Mouse (Mus musculus) ES-E14 (cell line): ENCODE measurements at regions not wholly inside any gene's neighbourhood (a gene's known extent, or its start where the extent isn't known, plus 50 kb on each side); places are given as distances from the start of the nearest gene placed in this dataset.

Source experiments
- DNase-seq: peaks from one replicate; pipeline ENCODE4 v3.0.0-alpha.2; 2013; ENCODE audit warnings: low read depth, low spot score
- H3K27ac ChIP-seq: 2 replicates; pipeline ENCODE4 v1.5.1; 2012; ENCODE audit warnings: low read depth, mild to moderate bottlenecking, low read length, moderate library complexity, mixed read lengths; ENCODE audit not compliant: poor library complexity, insufficient read depth, severe bottlenecking
- H3K36me3 ChIP-seq: 2 replicates; pipeline ENCODE4 v1.6.1; 2012; ENCODE audit warnings: mild to moderate bottlenecking, low read length, moderate library complexity, mixed read lengths; ENCODE audit not compliant: control insufficient read depth, poor library complexity, insufficient read depth, severe bottlenecking
- H3K4me1 ChIP-seq, 2 experiments: fragments of 150-350 bp in 1 of 2; sonication (generic) in 1 of 2; 2 replicates each; pipeline ENCODE4 v1.6.1; 2012; ENCODE audit warnings: low read length in 2 of 2, mild to moderate bottlenecking in 1 of 2, mixed read lengths in 1 of 2; ENCODE audit not compliant: control insufficient read depth in 2 of 2, insufficient read depth in 2 of 2, poor library complexity in 1 of 2
- H3K4me3 ChIP-seq, 2 experiments: fragments of 150-350 bp in 1 of 2; sonication (generic) in 1 of 2; 2 replicates each; pipeline ENCODE4 v1.5.1; 2012; ENCODE audit warnings: low read length in 2 of 2, low read depth in 1 of 2, mild to moderate bottlenecking in 1 of 2, mixed read lengths in 1 of 2; ENCODE audit not compliant: insufficient read depth in 1 of 2, poor library complexity in 1 of 2, severe bottlenecking in 1 of 2
- H3K9ac ChIP-seq: 2 replicates; pipeline ENCODE4 v1.6.1; 2012; ENCODE audit warnings: low read depth, mild to moderate bottlenecking, low read length, mixed read lengths; ENCODE audit not compliant: poor library complexity, insufficient read depth, severe bottlenecking
- H3K9me3 ChIP-seq: fragments of 150-350 bp; sonication (generic); 2 replicates; pipeline ENCODE4 v1.6.1; 2012; ENCODE audit warnings: low read depth, mild to moderate bottlenecking, low read length; ENCODE audit not compliant: control insufficient read depth, insufficient read depth
- CHD2 ChIP-seq: IDR thresholded peaks from 2 replicates; pipeline ENCODE4 v1.6.1; 2014; ENCODE audit warnings: mild to moderate bottlenecking, low read depth, low read length, inconsistent platforms
- HCFC1 ChIP-seq: IDR thresholded peaks from 2 replicates; pipeline ENCODE4 v1.6.1; 2012; ENCODE audit warnings: low read length, inconsistent platforms, borderline replicate concordance; ENCODE audit not compliant: insufficient read depth
- MAFK ChIP-seq: IDR thresholded peaks from 2 replicates; pipeline ENCODE4 v1.6.1; 2014; ENCODE audit warnings: mild to moderate bottlenecking, low read depth, low read length, inconsistent platforms; ENCODE audit not compliant: insufficient read depth
- ZC3H11A ChIP-seq: IDR thresholded peaks from 2 replicates; pipeline ENCODE4 v1.6.1; 2012; ENCODE audit warnings: low read depth, mild to moderate bottlenecking, inconsistent platforms, low read length, borderline replicate concordance
- ZNF384 ChIP-seq: IDR thresholded peaks from 2 replicates; pipeline ENCODE4 v1.6.1; 2012; ENCODE audit warnings: low read depth, low read length, inconsistent platforms
- in situ Hi-C, 2 experiments: fragments of 600-800 bp; cut with MboI; formaldehyde crosslinking; loops; one replicate each; pipeline ENCODE4 v1.15.1; 2025; ENCODE audit warnings: low sequenced_read_pairs in 2 of 2, inconsistent platforms in 1 of 2; ENCODE audit not compliant: unreplicated experiment in 2 of 2

DNA sequence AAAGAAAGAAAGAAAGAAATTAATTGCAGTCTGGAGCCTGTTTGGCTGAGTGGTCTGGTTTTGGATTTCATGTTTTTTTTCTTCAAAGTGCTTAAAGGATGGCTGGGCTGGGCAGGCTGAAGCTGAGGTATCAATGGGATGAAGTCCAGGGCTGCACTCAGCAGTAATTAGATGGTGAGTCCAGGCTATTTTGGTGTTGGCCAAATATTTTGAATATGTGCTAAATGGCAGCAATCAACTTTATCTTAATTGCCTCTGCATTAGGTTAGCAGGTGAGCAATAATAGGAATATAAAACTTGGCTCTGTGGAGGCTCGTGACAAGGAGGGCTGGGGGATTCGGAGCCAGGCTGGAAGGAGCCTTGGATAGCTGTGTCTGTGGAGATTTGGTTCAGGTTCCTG lies 329.3 kb downstream of the Glrx3 start:
- H3K36me3 ChIP-seq: no peaks in the 10 kb centered on the region
- DNase-seq: no peak
- H3K4me3 ChIP-seq: no peak overlapping the region
- no peak for TF ChIP-seq CHD2
- no peak for TF ChIP-seq ZNF384
- in situ Hi-C loops: no loop called here
- no peak overlapping the region for H3K9ac ChIP-seq
- H3K4me1 ChIP-seq: no peaks in the 10 kb centered on the region
- H3K27ac ChIP-seq: no peak overlapping the region
- no peaks in the 10 kb centered on the region for H3K9me3 ChIP-seq

- Histone ChIP-seq H3K9me3 (no peaks in the 10 kb centered on the region), H3K4me1 (no peaks in the 10 kb centered on the region), H3K36me3 (no peaks in the 10 kb centered on the region), H3K9ac (no peak overlapping the region), H3K4me3 (no peak overlapping the region), H3K27ac (no peak overlapping the region)
- DNase-seq: no peak
- in situ Hi-C loops: no loop called here
- TF ChIP-seq ZC3H11A (no peak), MAFK (no peak), HCFC1 (no peak), ZNF384 (no peak)
Observed at GRCm38 (mm10) chr7:137773051-137773964, 335.9 kb downstream of the Glrx3 start.

DNA sequence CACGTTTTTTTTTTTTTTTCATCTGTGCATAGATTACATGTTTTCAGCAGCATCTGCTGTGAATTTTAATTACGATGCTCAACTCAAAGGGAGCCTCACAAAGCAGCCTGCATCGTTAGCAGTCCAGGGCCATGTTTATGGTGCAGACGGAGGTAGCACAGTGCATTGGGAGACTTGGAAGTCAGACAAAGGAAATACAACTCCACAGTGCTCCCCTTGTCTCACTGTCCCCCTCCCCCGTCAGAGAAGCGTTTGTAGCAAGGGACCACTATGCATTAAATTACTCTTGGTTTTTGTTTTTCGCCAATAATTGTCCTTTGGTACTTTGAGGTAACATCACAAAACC lies 336.5 kb downstream of the Glrx3 start:
- no peak overlapping the region for H3K27ac ChIP-seq
- H3K9ac ChIP-seq: no peak overlapping the region
- TF ChIP-seq ZC3H11A: no peak
- no peak for TF ChIP-seq ZNF384
- no peak for TF ChIP-seq MAFK
- no peak for TF ChIP-seq HCFC1
- no peak for TF ChIP-seq CHD2
- H3K36me3 ChIP-seq: no peaks in the 10 kb centered on the region
- DNase-seq: no peak
- H3K4me3 ChIP-seq: no peak overlapping the region
- H3K4me1 ChIP-seq: no peaks in the 10 kb centered on the region
- H3K9me3 ChIP-seq: no peaks in the 10 kb centered on the region
- in situ Hi-C loops: no loop called here

GRCm38 (mm10) chr7:137783954-137784353 lies 346.5 kb downstream of the Glrx3 start:
- H3K27ac ChIP-seq: no peak overlapping the region
- H3K4me3 ChIP-seq: no peak overlapping the region
- TF ChIP-seq ZC3H11A: 0 out of 2 replicates have a peak, but pooled peaks have one; percentile 58
- TF ChIP-seq HCFC1: no peak
- DNase-seq: peak; percentile 35
- no peaks in the 10 kb centered on the region for H3K36me3 ChIP-seq
- no peaks in the 10 kb centered on the region for H3K4me1 ChIP-seq
- no peaks in the 10 kb centered on the region for H3K9me3 ChIP-seq
- H3K9ac ChIP-seq: no peak overlapping the region
- in situ Hi-C loops: loop anchor here (25.0 kb wide), 1 partner anchor 297 kb away; no protein-coding TSS in a partner anchor

DNA sequence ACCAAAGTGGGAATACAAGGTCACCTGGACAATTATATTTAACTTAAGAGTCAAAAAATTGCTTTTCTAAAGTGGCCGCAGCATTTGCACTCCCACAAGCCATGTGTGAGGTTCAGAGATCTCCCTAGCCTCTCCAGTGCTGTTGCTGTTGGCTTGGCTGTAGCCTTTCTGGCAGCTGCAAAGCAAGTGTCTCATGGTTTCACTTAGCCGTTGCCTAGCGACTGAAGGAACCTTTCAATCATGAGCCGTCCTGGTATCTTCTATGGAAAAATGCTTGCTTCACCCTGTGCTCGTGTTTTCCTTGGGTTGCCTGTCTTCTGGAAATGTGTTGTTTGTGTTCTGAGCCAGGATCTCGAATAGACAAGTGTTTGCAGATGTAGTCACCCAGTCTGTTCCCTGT lies 367.9 kb downstream of the Glrx3 start:
- H3K9me3 ChIP-seq: no peaks in the 10 kb centered on the region
- H3K4me3 ChIP-seq: no peak overlapping the region
- H3K36me3 ChIP-seq: no peaks in the 10 kb centered on the region
- H3K27ac ChIP-seq: no peak overlapping the region
- H3K9ac ChIP-seq: no peak overlapping the region
- TF ChIP-seq HCFC1 (no peak), MAFK (no peak), CHD2 (no peak), ZNF384 (no peak), ZC3H11A (no peak)
- in situ Hi-C loops: no loop called here
- DNase-seq: no peak
- H3K4me1 ChIP-seq: no peaks in the 10 kb centered on the region
